Mouse (Mus musculus): ENCODE data around the gene Men1.
"Not testable (repeated sequence)": the region's sequence is repeated elsewhere in the genome, so short reads cannot be mapped to it uniquely, and the experiment has no call there.

Men1 gene

DNA sequence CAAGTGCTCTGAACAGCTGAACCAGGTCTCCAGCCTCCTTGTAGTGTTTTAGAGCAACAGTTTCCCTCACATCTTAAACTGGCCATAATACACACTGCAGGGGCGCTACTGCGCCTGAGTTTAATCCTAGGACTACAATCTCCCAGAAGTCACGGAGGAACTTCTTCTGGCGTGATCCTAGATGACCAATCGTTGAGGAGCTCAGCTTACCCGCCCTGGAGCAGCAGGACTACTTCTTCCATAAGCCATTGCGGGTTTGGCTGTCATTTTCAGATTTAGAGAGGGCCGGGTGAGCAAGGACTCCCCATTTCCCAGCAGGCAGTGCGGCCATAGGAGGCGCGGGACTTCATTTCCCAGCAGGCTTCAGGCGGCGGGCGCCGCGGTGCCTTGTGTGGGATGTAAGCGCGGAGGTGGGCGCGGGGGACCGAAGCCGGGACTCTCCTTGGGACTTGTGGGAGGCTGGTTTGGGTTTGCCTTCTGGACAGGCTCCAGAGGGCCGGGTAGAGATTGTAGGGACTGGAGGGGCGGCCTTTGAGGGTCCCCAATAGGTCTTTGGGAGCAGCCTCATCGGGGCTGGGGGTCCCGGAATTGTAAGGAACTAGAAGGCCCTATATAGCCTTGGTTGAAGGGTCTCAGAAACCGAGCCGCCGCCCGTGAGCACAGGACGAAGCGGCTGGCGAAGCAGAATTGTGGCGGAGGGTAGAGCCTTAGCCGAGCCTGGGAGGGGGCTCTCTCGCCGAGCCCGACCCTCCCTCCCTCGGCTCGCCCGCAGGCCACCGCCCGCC is at the start of gene Men1:
Gene Men1, plus strand, starts transcription at position 307 of the 785 bp plus-strand sequence.
- in situ Hi-C loops (cut with MboI, MseI) = loop anchor here in 1 of 2 experiments (5.0 kb wide), 2 partner anchors 73 to 198 kb away; no protein-coding TSS in a partner anchor

DNA sequence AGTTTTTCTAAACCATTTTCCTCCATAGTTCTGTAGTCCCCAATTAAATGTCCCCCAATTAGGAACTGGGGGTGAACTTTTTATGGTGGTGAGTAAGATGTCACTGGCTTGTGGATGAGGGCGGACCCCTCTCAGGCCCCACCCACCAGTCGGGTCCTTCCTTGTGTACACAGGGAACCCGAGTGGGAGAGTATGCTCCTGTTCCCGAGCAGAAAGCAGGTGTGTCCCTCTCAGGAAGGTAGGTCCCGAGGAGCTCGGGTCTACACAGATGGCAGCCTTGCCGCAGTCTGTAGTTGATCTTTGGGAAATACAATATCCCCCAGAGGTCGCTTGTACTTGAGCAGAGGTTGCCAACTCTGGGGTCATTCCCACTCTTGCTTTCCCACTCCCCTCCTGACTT is 49.6 kb upstream of the Men1 start:
- in situ Hi-C loops (cut with MboI, MseI) = no loop called here

DNA sequence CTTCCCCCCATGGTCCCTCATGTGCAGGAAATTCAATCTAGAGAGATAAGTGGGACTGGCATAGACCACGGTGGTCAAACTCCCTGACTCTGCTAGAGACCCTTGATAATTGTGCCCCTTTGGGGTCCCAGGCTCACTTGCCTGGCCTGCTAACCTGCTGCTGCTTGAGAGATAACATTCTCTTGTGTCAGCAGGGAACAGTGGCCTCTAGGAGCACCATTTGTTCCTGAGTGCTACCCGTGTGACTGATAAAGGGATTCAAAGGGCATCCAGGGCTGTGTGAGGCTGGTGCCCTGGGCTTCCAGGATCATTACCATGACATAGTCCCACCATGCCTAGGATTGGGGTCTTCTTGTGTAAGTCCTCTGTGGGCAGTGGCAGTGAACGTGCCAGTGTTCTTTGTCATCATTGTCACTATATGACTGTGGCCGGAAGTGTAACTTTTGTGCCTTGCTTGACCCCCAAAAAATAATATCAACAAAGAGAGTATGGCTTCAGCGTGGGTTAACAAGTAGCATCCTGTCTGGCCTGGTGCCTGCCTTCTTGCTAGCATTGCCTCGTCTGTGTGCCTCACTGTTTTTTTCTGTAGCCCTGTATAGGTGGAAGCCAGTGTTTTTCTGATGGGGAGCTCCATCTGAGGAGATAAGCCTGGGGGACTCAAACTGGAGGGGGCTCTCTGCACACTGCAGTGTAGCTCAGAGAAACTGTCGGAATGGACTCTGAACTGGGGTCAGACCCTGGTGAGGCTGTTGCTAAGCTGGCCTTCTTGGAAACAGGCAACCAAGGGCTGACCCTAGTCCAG is 48.9 kb upstream of the Men1 start:
- in situ Hi-C loops (cut with MboI, MseI) = no loop called here

DNA sequence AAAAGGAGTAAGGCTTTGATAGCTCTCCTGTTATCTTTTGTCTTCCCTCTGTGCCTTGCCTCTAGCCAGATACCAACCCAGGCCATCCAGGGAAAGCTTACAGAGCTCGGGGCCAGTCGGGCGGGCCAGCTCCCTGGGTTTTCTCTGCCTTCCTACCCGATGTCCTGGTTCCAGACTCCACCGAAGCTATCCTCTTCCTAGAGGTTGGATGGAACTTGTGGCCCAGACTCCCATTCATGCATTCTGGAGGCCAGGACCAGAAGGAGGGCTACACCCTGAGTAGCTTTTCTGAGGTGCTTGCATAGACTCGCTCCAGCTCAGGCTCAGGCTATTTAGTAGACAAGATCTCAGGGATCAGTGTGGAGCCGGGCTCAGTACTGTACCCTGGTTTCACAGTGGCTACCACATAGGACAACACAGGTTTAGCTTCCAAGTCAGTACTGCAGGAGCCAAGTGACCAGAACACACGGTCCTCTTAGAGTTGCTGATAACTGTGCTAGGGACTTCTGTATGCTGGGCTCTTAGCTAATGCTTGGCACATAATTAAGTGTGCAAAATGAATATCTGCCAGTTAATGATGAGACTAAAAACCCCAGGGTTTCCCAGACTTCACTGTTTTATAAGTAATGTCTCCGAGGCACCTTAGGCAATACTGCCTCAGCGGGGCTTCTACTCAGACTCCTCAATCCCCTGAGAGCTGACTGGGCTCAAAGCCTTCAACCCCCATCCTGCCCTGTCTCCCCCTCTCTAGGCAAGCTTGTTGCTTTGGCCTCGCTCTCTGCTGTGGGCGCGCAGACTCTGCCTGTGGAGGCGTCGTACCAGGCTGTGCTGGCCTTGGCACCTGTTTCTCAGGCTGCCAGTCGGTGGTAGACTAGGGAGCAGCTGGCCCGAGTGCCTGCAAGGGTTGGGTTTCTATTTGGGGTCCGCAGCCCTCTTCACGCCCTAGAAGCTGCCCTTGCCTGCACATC is 48.1 kb upstream of the Men1 start:
- in situ Hi-C loops (cut with MboI, MseI) = no loop called here

DNA sequence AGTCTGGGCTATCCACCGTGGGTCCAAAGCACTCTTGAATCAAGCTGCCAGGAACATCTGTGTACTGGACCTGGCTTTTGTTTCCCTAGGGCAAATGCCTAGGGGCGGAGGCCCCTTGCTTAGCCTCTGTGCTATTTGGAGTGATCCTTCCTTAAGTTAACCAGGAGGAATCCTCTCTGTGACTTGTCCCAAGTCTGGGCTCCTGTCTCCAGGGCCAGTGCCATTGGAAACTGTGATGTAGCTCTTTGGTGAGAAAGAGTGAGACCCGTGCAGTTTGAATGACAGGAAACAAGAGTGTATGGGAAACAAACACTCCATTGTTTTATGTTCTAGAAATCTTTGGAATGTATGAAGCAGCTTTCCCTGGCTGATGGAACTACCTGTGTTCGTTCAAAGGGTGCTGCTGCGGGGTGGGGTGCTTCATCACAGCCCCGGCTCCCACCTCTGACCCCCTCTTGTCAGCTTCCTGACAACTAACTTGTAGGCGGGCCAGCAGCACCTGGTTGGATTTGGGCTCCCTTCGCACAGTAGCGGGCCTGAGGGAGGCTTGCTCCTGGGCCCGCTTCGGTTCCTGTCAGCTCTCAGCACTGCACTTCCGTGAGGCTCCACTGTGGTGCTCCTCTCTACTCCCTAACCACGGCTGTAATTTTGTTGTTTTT is 46.4 kb upstream of the Men1 start:
- in situ Hi-C loops (cut with MboI, MseI) = no loop called here

DNA sequence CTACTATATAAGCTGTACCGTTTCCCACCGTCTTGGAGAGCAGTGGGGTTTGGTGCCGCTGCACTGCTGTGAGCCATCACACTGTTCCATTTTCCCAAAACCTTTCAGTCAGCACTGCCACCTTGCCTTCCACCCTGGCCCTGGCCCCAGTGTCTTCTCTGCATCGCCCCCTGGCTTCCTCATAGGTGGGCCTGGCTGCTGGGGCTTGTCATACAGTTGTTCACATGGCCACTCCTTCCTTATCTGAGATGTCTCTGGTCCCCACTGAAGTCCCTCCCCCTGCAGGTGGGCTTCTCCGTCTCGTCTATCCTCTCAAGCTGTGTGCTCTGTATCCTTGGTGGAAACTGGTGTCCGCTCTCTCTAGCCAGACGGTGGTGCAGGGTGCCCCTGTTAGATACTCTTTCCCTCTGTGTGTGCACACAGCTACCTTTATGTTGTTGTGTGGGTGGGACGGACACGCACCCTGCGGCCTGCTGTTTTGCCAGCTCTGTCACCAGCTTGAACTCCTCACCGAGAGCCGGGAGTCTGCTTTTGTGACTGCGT is 45.0 kb upstream of the Men1 start:
- in situ Hi-C loops (cut with MboI, MseI) = no loop called here

DNA sequence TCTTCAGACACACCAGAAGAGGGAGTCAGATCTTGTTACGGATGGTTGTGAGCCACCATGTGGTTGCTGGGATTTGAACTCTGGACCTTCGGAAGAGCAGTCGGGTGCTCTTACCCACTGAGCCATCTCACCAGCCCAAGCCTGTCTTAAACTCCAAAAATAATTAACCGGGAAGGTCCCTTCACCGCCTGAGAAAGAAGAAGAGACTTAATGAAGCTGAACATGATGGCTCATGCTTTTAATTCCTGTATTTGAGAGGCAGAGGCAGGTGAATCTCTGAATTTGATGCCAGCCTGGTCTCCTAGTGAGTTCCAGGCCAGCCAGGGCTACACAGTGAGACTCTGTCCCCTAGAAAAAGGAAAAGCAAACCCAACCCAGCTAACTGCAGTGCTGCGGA is 44.1 kb upstream of the Men1 start:
- in situ Hi-C loops (cut with MboI, MseI) = not testable (repeated sequence)

DNA sequence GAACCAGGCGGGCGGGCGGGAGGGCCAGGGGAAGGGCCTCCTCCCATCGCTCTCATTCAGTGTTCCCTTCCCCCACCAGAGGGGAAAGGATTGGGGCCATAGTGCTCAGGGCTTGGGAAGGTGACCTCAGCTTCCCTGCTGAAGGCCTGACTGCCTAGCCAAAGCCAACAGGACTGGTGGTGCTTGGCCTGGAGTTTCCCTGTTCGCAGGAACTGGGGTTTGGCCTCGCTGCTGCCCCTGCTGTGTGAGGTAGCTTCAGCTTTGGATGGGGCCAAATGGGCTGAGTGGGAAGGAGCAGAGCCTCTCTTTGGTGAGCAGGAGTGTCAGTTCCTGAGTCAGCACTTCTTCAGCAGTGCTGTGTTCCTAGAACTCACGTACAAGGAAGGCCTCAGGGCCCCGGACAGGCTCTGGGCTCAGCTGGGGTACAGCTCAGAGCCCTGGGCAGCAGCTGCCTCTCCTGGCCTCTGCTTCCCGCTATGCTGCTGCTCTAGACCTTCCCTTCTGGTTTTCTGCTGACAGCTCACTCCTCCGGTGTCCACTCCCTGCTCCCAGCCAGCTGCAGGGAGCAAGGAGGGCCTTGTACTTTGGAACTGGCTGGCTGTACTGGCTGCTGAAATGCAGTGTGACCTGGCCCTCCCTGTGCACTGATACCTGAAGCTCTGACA is 43.5 kb upstream of the Men1 start:
- in situ Hi-C loops (cut with MboI, MseI) = no loop called here

DNA sequence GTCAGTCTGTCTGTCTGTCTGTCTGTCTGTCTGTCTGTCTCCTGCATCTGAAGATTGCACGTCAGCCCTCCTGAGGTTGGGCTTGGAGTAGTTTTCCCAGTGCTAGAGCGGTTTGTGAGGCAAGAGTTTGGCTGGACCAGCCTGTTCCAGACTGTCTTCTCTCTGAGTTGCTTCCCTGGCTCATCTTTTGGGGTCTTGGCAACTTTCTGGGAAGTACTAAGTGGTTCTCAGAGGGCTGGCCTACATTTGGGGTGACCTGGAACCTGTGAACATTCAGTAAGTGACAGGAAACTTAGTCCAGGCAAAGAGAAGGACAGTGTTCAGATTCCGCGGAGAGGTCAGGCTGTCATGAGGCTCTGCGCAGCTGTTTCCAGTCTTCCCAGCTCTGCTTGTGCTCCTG is 42.5 kb upstream of the Men1 start:
- in situ Hi-C loops (cut with MboI, MseI) = no loop called here

DNA sequence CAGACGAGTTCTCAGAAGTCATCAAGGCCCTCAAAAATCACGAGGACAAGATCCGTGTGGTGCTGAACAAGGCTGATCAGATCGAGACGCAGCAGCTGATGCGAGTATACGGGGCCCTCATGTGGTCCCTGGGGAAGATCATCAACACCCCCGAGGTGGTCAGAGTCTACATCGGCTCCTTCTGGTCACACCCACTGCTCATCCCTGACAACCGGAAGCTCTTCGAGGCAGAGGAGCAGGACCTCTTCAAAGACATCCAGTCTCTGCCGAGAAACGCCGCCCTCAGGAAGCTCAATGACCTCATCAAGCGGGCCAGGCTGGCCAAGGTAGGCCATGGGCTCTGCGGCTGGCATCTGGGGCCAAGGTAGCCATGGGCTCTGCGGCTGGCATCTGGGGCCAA is 40.5 kb upstream of the Men1 start:
- in situ Hi-C loops (cut with MboI, MseI) = no loop called here

DNA sequence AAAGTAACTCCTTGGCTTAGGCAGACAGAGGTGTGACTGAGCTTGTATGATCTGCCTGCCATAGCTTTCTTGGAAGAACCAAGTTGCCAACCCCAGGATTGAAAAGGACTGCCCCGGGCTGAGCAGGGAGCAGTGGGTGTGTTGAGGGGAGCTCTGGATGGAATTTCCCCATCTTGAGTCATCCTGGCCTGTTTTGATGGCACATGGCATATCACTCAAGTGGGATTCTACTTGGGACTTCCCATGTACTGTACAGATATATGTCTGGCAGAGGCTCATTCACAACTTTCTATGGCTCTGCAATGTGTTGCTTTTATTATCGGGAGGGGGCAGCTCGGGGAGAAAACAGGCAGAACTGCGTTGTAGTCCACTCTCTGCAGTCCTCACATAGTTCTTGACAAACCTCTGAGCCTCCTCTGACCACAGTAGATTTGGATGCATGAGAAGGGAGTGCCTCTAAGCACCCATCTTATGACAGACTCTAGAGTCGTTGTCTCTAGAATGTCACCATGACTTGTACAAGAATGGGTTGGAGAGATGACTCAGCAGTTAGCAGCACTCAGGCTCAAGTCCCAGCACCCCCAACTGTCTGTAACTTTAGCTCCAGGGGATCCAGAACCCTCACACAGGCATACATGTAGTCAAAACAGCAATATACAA is 38.1 kb upstream of the Men1 start:
- in situ Hi-C loops (cut with MboI, MseI) = no loop called here

DNA sequence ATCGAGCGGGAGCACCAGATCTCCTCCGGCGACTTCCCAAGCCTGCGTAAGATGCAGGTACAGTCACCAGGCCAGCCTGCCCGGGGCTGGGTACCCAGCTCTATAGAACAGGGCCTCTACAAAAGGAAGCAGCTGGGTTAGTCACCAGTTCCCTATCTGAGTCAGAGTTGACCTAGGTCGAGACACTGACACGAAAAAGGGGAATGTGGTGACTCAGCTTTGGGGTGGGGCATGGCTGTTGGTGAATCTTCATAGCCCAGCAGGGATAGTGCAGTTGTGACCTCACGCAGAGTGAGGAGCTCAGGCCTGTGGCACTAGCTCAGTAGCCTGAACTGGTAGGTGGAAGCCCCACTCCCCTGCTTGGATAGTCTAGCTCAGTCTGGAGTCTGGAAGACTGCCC is 37.1 kb upstream of the Men1 start:
- in situ Hi-C loops (cut with MboI, MseI) = no loop called here

DNA sequence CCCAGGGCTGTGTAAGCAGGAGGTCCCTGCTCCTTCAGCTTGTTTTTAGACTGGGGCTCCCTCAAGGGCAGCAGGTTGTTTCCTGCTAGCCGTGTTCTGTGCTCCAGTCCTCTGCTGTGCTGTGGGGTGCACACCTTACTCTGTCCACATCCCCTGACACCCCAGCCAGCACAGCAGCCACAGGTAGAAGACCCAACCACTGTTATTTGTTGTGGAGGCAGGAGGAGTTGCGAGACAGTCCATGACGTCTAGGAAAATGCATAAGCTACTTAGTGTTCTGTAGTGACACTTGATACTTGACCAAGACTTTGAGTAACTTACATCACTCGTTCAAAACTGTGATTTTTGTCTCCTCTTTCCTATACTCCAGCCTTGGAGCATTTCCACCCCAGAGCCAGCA is 35.8 kb upstream of the Men1 start:
- in situ Hi-C loops (cut with MboI, MseI) = no loop called here

DNA sequence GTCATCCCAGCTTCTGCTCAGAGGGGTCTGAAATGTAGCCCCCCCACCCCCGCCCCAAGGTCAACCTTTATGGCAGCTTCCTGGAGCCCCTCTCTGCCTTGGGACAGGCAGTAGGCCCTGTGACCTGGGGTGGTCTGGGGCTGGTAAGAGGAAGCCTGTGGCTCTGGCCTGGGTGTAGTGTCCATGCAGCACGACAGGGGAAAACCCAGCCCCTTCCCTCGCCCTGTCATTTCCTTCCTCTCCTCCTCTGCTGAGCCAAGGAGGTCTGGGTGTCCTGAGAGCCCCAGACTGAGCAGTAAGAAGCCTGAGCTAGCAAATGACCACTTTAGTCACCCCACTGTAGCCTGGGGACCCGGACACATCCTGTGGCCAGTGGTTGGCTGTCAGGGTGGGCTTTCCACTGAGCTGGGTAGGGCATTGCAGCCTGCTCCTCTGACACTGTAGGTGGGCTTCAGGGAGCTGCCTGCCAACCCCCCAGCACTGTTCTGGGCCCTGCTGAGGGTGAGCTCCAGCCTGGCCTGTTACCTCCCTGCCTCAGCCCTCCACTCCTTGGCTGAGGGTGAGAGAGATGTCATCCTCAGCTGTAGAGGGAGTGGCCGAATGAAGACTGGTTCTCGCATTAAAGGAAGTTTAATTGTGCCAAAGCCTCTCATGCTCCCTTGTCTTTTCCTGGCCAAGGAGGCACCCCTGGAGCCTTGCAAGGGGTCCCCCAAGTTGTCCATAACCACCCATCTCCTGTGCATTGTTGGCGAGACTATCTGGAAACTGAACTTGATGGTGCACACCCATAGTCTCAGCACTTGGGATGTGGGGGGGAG is 35.1 kb upstream of the Men1 start:
- in situ Hi-C loops (cut with MboI, MseI) = loop anchor here in 1 of 2 experiments (10.0 kb wide), 1 partner anchor 485 kb away; no protein-coding TSS in a partner anchor

DNA sequence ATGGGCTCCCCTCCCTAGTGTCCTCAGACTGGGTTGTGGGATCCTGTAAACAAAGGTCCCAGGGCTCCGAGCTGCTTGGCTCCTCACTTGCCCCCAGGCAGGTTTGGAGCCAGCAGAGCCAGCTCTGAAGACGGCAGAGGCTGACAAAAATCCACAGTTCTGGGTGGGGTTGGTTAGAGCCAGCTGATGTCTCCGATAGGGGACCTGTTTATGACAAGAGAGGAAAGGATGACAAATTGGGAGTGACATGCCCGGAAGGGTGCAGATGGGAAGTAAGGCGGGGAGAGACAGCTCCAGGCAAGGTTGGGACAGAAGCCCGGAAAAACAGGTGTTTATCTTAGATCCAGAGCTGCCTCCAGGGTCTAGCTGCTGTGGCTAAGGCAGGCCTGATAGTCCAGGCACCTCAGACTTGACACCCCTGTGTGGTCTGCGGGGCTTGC is 34.4 kb upstream of the Men1 start:
- in situ Hi-C loops (cut with MboI, MseI) = loop anchor here in 1 of 2 experiments (10.0 kb wide), 1 partner anchor 486 kb away; no protein-coding TSS in a partner anchor

DNA sequence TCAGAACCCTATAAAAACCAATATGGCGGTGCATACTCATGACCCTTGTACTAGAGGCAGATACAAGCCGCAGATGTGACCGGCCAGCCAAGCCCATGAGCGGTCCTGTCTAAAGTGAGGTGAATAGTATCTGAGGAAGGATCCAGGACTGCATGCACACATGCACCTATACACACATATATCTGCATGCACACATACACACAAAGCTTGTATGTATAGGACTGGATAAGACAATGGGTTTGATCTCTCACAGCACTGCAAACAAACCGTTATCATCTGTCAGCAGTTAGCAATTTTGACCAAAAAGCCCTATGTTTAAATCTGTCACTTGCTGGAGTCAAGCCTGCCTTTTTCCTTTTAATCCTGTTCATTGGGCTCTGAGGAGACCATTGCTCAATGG is 32.7 kb upstream of the Men1 start:
- in situ Hi-C loops (cut with MboI, MseI) = loop anchor here in 1 of 2 experiments (10.0 kb wide), 1 partner anchor 487 kb away; no protein-coding TSS in a partner anchor

DNA sequence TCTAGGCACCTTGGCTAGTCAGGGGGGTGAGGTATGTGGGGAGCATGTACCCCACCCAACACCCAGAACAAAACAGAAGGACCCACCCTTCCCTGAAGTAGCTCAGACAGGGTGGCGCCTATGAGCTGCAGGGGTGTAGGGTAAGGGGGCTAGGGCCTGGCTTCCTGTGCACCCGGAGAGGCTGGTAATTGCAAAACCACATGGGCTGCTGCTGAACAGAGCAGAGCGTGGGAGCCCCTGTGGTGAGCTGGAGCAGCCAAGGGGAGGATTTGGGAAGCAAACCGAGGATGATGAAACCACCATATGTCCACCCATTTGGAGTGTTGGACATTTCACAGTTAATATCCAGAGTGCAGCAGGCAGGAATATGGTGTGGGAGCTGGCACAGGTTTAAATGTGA is 32.3 kb upstream of the Men1 start:
- in situ Hi-C loops (cut with MboI, MseI) = loop anchor here in 1 of 2 experiments (10.0 kb wide), 1 partner anchor 488 kb away; no protein-coding TSS in a partner anchor

DNA sequence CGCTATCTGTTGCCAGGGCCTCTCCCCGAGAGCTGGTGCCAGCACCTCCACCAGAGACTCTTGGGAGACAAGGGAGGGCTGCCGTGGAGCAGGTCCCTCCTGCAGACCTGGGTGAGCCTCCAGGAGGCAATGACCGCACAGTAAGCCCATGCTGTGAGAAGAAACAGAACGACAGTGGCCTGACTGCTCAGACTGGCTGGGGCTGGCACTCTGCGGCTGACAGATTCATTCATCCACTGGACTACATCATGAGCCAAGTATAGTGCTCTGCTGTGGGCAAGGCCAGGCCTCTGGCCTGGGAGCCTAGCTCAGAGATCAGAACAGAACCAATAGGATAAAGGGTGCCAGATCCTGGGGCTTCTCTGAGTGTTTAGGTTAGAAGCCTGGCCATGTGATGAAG is 30.9 kb upstream of the Men1 start:
- in situ Hi-C loops (cut with MboI, MseI) = loop anchor here in 1 of 2 experiments (10.0 kb wide), 1 partner anchor 489 kb away; no protein-coding TSS in a partner anchor

Data from T-helper 17 cell (primary cell).